Mouse (Mus musculus): ENCODE measurements around the gene Rnase11. TPM values are rescaled to one million over a fixed set of nuclear protein-coding genes. Genes with fewer than 3 reads are reported as not detected.
"Not testable (repeated sequence)": the region's sequence is repeated elsewhere in the genome, so short reads cannot be mapped to it uniquely, and the experiment has no call there.

The Rnase11 gene
- polyA plus RNA-seq (2016; fragmentation: Nextera tagmentation; extraction: Ambion mirVana), result not detected in 2 replicates

GRCm38 (mm10) chr14:51050063-51050462 is at the start of gene Rnase11:
Gene Rnase11, minus strand, starts transcription at chr14:51050163.
- no peak for ATAC-seq (ENCODE audit: low FRiP score, low read depth)
- H3K27ac ChIP-seq, result no peak within 1 kb of the TSS
- H3K4me2 ChIP-seq (replicated peaks), result no peak within 1 kb of the TSS
- H3K9ac ChIP-seq, result no peak within 1 kb of the TSS
- H3K9me3 ChIP-seq, result no peaks in the 10 kb centered on the region
- H3K4me3 ChIP-seq, result no peak within 1 kb of the TSS
- no peaks in the 10 kb centered on the region for H3K4me1 ChIP-seq
- H3K36me3 ChIP-seq, result no peaks in the 10 kb centered on the region
- 91% methylated on average over 2 of the region's 2 CpGs for WGBS
- no peaks in the 10 kb centered on the region for H3K27me3 ChIP-seq (replicated peaks)

GRCm38 (mm10) chr14:51098921-51099320 is 49.0 kb upstream of the Rnase11 start:
- no peak overlapping the region for H3K27ac ChIP-seq
- no peak for ATAC-seq (ENCODE audit: low FRiP score, low read depth)
- no peaks in the 10 kb centered on the region for H3K36me3 ChIP-seq
- H3K4me2 ChIP-seq (replicated peaks), result no peak overlapping the region
- no peak overlapping the region for H3K4me3 ChIP-seq
- no peak overlapping the region for H3K9ac ChIP-seq
- 94% methylated on average over 11 of the region's 11 CpGs for WGBS
- no peaks in the 10 kb centered on the region for H3K4me1 ChIP-seq
- H3K27me3 ChIP-seq (replicated peaks), result no peaks in the 10 kb centered on the region
- no peaks in the 10 kb centered on the region for H3K9me3 ChIP-seq

GRCm38 (mm10) chr14:51098300-51098699 is 48.3 kb upstream of the Rnase11 start:
- H3K4me1 ChIP-seq; H3K27ac ChIP-seq; H3K9me3 ChIP-seq; H3K27me3 ChIP-seq (replicated peaks); H3K36me3 ChIP-seq; H3K4me2 ChIP-seq (replicated peaks); H3K4me3 ChIP-seq; H3K9ac ChIP-seq: not testable (repeated sequence)
- ATAC-seq (ENCODE audit: low FRiP score, low read depth), result 0 out of 2 replicates have a peak, but pooled peaks have one; percentile 52
- 25% methylated on average over 1 of the region's 1 CpGs for whole genome bisulfite sequencing

- 69% methylated on average over 9 of the region's 9 CpGs for WGBS
- H3K27me3 ChIP-seq (replicated peaks), result no peaks in the 10 kb centered on the region
- ATAC-seq (ENCODE audit: low FRiP score, low read depth), result no peak
These were observed 46.0 kb upstream of the Rnase11 start for GRCm38 (mm10) chr14:51095736-51096524.

GRCm38 (mm10) chr14:51094921-51095320 is 45.0 kb upstream of the Rnase11 start:
- no peak overlapping the region for H3K4me2 ChIP-seq (replicated peaks)
- H3K4me1 ChIP-seq, result no peaks in the 10 kb centered on the region
- WGBS, result 72% methylated on average over 9 of the region's 9 CpGs
- ATAC-seq (ENCODE audit: low FRiP score, low read depth), result no peak
- H3K27me3 ChIP-seq (replicated peaks), result no peaks in the 10 kb centered on the region
- no peak overlapping the region for H3K27ac ChIP-seq
- no peak overlapping the region for H3K4me3 ChIP-seq
- H3K9ac ChIP-seq, result no peak overlapping the region
- H3K9me3 ChIP-seq, result no peaks in the 10 kb centered on the region
- no peaks in the 10 kb centered on the region for H3K36me3 ChIP-seq

More at GRCm38 (mm10) chr14:51095736-51096524, 46.0 kb upstream of the Rnase11 start:
- no peak overlapping the region for H3K9ac ChIP-seq
- H3K27ac ChIP-seq, result no peak overlapping the region
- H3K4me2 ChIP-seq (replicated peaks), result no peak overlapping the region
- H3K9me3 ChIP-seq, result no peaks in the 10 kb centered on the region
- no peak overlapping the region for H3K4me3 ChIP-seq
- H3K36me3 ChIP-seq, result no peaks in the 10 kb centered on the region
- no peaks in the 10 kb centered on the region for H3K4me1 ChIP-seq

- ATAC-seq (ENCODE audit: low FRiP score, low read depth), result no peak
- no peak overlapping the region for H3K9ac ChIP-seq
- H3K27ac ChIP-seq, result no peak overlapping the region
- no peak overlapping the region for H3K4me3 ChIP-seq
- no peaks in the 10 kb centered on the region for H3K27me3 ChIP-seq (replicated peaks)
- H3K4me1 ChIP-seq, result no peaks in the 10 kb centered on the region
- no peaks in the 10 kb centered on the region for H3K36me3 ChIP-seq
- H3K9me3 ChIP-seq, result no peaks in the 10 kb centered on the region
- no peak overlapping the region for H3K4me2 ChIP-seq (replicated peaks)
- 86% methylated on average over 5 of the region's 5 CpGs for WGBS
These were observed 44.3 kb upstream of the Rnase11 start for GRCm38 (mm10) chr14:51094096-51094875.

GRCm38 (mm10) chr14:51093496-51093895 is 43.5 kb upstream of the Rnase11 start:
- ATAC-seq (ENCODE audit: low FRiP score, low read depth), result no peak
- no peaks in the 10 kb centered on the region for H3K36me3 ChIP-seq

GRCm38 (mm10) chr14:51092073-51092620 is 42.2 kb upstream of the Rnase11 start:
- Histone ChIP-seq H3K9ac (no peak overlapping the region), H3K4me1 (no peaks in the 10 kb centered on the region), H3K9me3 (no peaks in the 10 kb centered on the region), H3K27me3 (replicated peaks) (no peaks in the 10 kb centered on the region), H3K4me3 (no peak overlapping the region), H3K4me2 (replicated peaks) (peak overlapping the region; percentile 9; the same call in 1 of the 2 replicates), H3K27ac (no peak overlapping the region), H3K36me3 (no peaks in the 10 kb centered on the region)
- no peak for ATAC-seq (ENCODE audit: low FRiP score, low read depth)
- 61% methylated on average over 8 of the region's 8 CpGs for WGBS

More at GRCm38 (mm10) chr14:51093496-51093895, 43.5 kb upstream of the Rnase11 start:
- H3K9me3 ChIP-seq, result no peaks in the 10 kb centered on the region
- WGBS, result 32% methylated on average over 3 of the region's 3 CpGs
- no peak overlapping the region for H3K4me3 ChIP-seq
- no peak overlapping the region for H3K4me2 ChIP-seq (replicated peaks)
- H3K27ac ChIP-seq, result no peak overlapping the region
- H3K9ac ChIP-seq, result no peak overlapping the region
- no peaks in the 10 kb centered on the region for H3K27me3 ChIP-seq (replicated peaks)
- no peaks in the 10 kb centered on the region for H3K4me1 ChIP-seq

GRCm38 (mm10) chr14:51090921-51091900 is 41.2 kb upstream of the Rnase11 start, which contains the start of the genes Rnase4 and Ang:
Gene Rnase4, plus strand, starts transcription at chr14:51091077.
Gene Ang, plus strand, starts transcription at chr14:51091150.
- H3K4me1 ChIP-seq, result no peaks in the 10 kb centered on the region
- H3K4me2 ChIP-seq (replicated peaks), result peak within 1 kb of the TSS; percentile 72
- H3K36me3 ChIP-seq, result no peaks in the 10 kb centered on the region
- no peaks in the 10 kb centered on the region for H3K9me3 ChIP-seq
- peak within 1 kb of the TSS; percentile 60 for H3K4me3 ChIP-seq
- H3K27me3 ChIP-seq (replicated peaks), result no peaks in the 10 kb centered on the region
- H3K27ac ChIP-seq, result peak within 1 kb of the TSS; percentile 54; the same call in 1 of the 2 replicates
- ATAC-seq (ENCODE audit: low FRiP score, low read depth), result peak; percentile 15
- 10% methylated on average over 33 of the region's 33 CpGs for WGBS
- peak within 1 kb of the TSS; percentile 62 for H3K9ac ChIP-seq

- under 1% methylated on average over 27 of the region's 27 CpGs for WGBS
- H3K27me3 ChIP-seq (replicated peaks), result no peaks in the 10 kb centered on the region
These were observed 40.3 kb upstream of the Rnase11 start for GRCm38 (mm10) chr14:51090077-51090781.

GRCm38 (mm10) chr14:51089674-51090076 is 39.7 kb upstream of the Rnase11 start:
- Histone ChIP-seq H3K36me3 (no peaks in the 10 kb centered on the region), H3K4me3 (peak overlapping the region; percentile 60), H3K27ac (no peak overlapping the region), H3K27me3 (replicated peaks) (no peaks in the 10 kb centered on the region), H3K4me2 (replicated peaks) (peak overlapping the region; percentile 72), H3K9ac (peak overlapping the region; percentile 62), H3K4me1 (no peaks in the 10 kb centered on the region), H3K9me3 (no peaks in the 10 kb centered on the region)
- ATAC-seq (ENCODE audit: low FRiP score, low read depth), result peak; percentile 4; the same call in 1 of the 2 replicates
- WGBS, result under 1% methylated on average over 15 of the region's 15 CpGs

More at GRCm38 (mm10) chr14:51090077-51090781, 40.3 kb upstream of the Rnase11 start:
- Histone ChIP-seq H3K4me1 (no peaks in the 10 kb centered on the region), H3K36me3 (no peaks in the 10 kb centered on the region), H3K4me2 (replicated peaks) (peak overlapping the region; percentile 72), H3K4me3 (peak overlapping the region; percentile 60), H3K9ac (peak overlapping the region; percentile 62), H3K9me3 (no peaks in the 10 kb centered on the region), H3K27ac (peak overlapping the region; percentile 54; the same call in 1 of the 2 replicates)
- peak; percentile 39 for ATAC-seq (ENCODE audit: low FRiP score, low read depth)
